Mouse (Mus musculus): ENCODE measurements around the gene Orm2.

Gene Orm2

DNA sequence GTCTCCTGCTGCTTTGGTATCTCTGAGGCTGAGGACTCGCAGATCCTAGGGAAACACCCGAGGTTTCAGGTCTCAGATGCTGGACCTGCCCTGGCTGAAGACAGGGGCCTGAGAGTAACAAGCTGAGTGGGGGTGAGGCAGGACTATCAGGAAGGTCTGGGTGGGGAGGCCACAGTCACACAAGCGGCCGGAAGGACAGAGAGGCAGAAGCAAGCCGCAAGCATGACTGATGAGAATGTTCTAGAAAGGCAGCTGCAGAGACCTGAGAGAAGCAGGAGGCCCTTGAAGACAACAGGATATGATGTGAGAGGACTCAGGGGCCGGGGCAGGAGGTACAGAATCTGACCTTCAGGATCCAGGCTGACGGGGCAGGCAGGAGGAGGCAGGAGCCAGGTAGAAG lies 42.0 kb downstream of the Orm2 start:
- DNase-seq (ENCODE audit: extremely low spot score, low read depth, low spot score), result no peak

GRCm38 (mm10) chr4:63405051-63405450 lies 42.8 kb downstream of the Orm2 start:
- no peak for DNase-seq (ENCODE audit: extremely low spot score, low read depth, low spot score)

DNA sequence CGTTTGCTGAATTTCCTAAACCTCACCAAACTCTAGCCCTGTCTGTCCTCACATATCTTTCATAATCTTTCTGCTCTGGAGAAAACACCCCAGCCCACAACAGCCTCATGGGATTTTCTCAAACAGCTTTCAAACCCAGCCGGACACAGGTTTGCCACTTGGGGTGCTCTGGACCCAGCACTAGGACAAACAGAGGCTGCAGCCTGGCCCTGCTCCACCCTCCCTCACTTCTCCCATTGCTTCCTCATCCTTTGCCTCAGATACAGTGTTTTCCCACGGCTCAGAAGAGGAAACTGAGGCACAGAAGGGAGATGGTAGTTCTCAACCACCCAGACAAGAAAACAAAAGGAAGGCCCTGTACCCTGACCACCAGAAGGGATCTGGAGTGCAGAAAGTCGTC lies 43.4 kb downstream of the Orm2 start:
- no peak for DNase-seq (ENCODE audit: extremely low spot score, low read depth, low spot score)

DNA sequence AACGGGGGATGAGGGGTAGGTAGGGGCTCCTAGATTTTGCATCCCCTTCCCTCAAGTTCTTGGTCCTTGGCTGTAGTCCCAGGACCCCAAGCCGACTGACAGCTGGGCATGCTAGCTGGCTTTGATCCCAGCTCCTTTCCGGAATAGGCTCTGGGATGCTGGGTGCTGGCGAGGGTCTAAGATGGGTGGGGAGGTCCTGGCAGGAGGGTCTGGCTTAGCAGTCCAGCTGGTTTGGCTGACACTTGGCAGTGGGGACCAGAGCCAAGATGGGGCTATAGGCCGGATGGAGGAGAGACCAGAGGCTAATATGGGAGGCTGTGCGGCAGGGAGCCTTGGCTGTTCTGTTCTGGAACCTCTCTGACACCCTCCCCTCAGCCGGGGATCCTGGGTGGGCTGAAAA lies 46.0 kb downstream of the Orm2 start:
- DNase-seq (ENCODE audit: extremely low spot score, low read depth, low spot score), result no peak

- DNase-seq (ENCODE audit: extremely low spot score, low read depth, low spot score), result no peak
Observed at GRCm38 (mm10) chr4:63408649-63409048, 46.4 kb downstream of the Orm2 start.

DNA sequence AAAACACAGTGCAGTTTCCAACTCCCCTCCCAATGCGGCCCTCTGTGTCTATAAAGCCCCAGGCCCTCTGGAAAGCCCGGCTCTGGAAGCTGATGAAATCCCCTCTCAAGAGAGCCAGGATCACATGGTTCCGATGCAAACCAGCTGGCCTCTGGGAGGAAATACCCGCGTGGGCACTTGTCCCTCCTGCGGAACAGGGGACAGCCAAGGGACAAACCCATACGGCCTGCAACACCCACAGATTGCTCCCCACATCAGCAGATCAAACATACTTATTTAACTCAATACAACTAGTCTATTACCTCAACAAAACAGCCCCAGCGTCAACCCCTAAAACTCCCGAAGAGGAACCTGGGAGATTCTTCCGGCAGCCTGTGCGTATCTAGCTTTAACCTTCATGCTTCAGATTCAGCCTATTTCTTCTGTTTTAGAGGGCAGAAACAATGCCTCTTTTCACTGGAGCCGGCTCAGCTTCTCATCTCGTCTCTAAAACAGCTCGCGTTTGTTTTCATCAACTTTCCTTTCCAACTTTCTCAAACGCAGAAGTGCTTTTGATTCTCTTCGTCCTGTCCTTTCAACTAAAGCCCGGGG lies 47.2 kb downstream of the Orm2 start:
- DNase-seq (ENCODE audit: extremely low spot score, low read depth, low spot score), result no peak

GRCm38 (mm10) chr4:63409908-63410582 lies 47.8 kb downstream of the Orm2 start:
- no peak for DNase-seq (ENCODE audit: extremely low spot score, low read depth, low spot score)

DNA sequence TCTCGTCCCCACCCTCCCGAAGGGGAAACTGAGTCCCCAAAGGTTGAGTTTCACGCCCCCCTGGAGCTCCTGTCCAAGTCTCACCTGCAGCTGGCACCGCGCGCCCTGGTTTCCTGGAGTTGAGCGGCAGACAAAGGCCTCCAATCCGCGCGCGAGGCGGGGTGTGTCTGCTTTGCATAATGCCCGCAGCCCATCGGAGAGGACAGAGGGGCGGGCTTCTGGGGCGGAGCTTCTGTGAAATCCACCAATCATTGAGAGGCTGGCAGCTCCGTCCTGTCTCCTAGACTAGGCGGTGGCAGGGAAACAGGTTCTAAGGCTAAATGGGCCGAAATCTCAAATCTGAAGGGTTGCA lies 48.3 kb downstream of the Orm2 start:
- no peak for DNase-seq (ENCODE audit: extremely low spot score, low read depth, low spot score)

GRCm38 (mm10) chr4:63411222-63411621 lies 49.0 kb downstream of the Orm2 start:
- DNase-seq (ENCODE audit: extremely low spot score, low read depth, low spot score), result no peak

DNA sequence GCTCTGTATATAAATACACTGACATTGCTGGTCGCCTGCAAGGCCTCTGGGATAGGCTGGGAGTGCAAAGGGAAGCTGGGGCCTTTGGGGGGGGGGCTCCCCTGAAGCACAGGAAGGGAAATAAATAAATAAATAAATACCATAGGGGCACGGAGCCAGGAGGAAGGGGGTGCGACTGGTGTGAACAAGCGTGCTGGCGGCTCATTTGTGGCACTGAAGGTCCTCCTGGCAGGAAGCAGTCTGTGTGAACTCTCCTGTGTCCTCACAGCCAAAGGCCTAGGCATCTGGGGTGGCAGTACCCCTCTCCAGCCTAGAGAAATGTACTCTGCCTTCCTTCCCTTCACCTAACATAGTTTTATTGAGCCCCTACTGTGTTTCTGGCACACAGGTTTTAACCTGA lies 52.7 kb downstream of the Orm2 start:
- DNase-seq (ENCODE audit: extremely low spot score, low read depth, low spot score), result no peak

All from hindlimb bud, embryonic 11.5 days (tissue).